Mouse (Mus musculus): ENCODE results near the gene Ptprcap. TPM values are rescaled to one million over a fixed set of nuclear protein-coding genes. Genes with fewer than 3 reads are reported as not detected.

Gene Ptprcap
- polyA plus RNA-seq, 1 experiment: 5.9 TPM

- no peak for DNase-seq (ENCODE audit: low read depth)
Measured at GRCm38 (mm10) chr19:4166678-4167476, 13.5 kb downstream of the Ptprcap start.

GRCm38 (mm10) chr19:4169378-4169784 is 16.0 kb downstream of the Ptprcap start:
- peak; percentile 54 for DNase-seq (ENCODE audit: low read depth)

- no peak for DNase-seq (ENCODE audit: low read depth)
Measured at GRCm38 (mm10) chr19:4169810-4170209, 16.4 kb downstream of the Ptprcap start.

- DNase-seq (ENCODE audit: low read depth): no peak
Measured at GRCm38 (mm10) chr19:4170723-4171392, 17.5 kb downstream of the Ptprcap start.

- no peak for DNase-seq (ENCODE audit: low read depth)
Measured at GRCm38 (mm10) chr19:4171393-4172290, 18.2 kb downstream of the Ptprcap start.

- DNase-seq (ENCODE audit: low read depth): no peak
Measured at GRCm38 (mm10) chr19:4172925-4173324, 19.5 kb downstream of the Ptprcap start.

- no peak for DNase-seq (ENCODE audit: low read depth)
Measured at GRCm38 (mm10) chr19:4175368-4175947, 22.1 kb downstream of the Ptprcap start, which contains the start of gene Carns1. Gene Carns1 (minus strand): TSS chr19:4175479.

GRCm38 (mm10) chr19:4180411-4180810 is 27.0 kb downstream of the Ptprcap start:
- peak; percentile 51 for DNase-seq (ENCODE audit: low read depth)

GRCm38 (mm10) chr19:4181892-4182291 is 28.5 kb downstream of the Ptprcap start:
- no peak for DNase-seq (ENCODE audit: low read depth)

GRCm38 (mm10) chr19:4183689-4184088 is 30.3 kb downstream of the Ptprcap start:
- DNase-seq (ENCODE audit: low read depth): no peak

GRCm38 (mm10) chr19:4184976-4185975 is 31.9 kb downstream of the Ptprcap start:
- DNase-seq (ENCODE audit: low read depth): no peak

- DNase-seq (ENCODE audit: low read depth): no peak
Measured at GRCm38 (mm10) chr19:4187303-4187702, 33.9 kb downstream of the Ptprcap start.

GRCm38 (mm10) chr19:4189051-4189620 is 35.7 kb downstream of the Ptprcap start:
- no peak for DNase-seq (ENCODE audit: low read depth)

GRCm38 (mm10) chr19:4190831-4191334 is 37.5 kb downstream of the Ptprcap start, which contains the start of gene Tbc1d10c:
Gene Tbc1d10c (minus strand): TSS chr19:4191284.
- no peak for DNase-seq (ENCODE audit: low read depth)

GRCm38 (mm10) chr19:4191528-4192250 is 38.3 kb downstream of the Ptprcap start, which contains the start of gene Ppp1ca:
Gene Ppp1ca (plus strand): TSS chr19:4192065.
- DNase-seq (ENCODE audit: low read depth): no peak

GRCm38 (mm10) chr19:4192251-4192985 is 39.0 kb downstream of the Ptprcap start:
- no peak for DNase-seq (ENCODE audit: low read depth)

GRCm38 (mm10) chr19:4193129-4193528 is 39.7 kb downstream of the Ptprcap start:
- no peak for DNase-seq (ENCODE audit: low read depth)

- DNase-seq (ENCODE audit: low read depth): no peak
Measured at GRCm38 (mm10) chr19:4194021-4194724, 40.8 kb downstream of the Ptprcap start.

Measured in gonadal fat pad, adult 2 months (tissue).